Mouse (Mus musculus): ENCODE data around the gene Sash1. TPM values are rescaled to one million over a fixed set of nuclear protein-coding genes. Genes with fewer than 3 reads are reported as not detected.

The Sash1 gene
- polyA plus RNA-seq, 1 experiment from 2014 or later: 1.7 TPM

DNA sequence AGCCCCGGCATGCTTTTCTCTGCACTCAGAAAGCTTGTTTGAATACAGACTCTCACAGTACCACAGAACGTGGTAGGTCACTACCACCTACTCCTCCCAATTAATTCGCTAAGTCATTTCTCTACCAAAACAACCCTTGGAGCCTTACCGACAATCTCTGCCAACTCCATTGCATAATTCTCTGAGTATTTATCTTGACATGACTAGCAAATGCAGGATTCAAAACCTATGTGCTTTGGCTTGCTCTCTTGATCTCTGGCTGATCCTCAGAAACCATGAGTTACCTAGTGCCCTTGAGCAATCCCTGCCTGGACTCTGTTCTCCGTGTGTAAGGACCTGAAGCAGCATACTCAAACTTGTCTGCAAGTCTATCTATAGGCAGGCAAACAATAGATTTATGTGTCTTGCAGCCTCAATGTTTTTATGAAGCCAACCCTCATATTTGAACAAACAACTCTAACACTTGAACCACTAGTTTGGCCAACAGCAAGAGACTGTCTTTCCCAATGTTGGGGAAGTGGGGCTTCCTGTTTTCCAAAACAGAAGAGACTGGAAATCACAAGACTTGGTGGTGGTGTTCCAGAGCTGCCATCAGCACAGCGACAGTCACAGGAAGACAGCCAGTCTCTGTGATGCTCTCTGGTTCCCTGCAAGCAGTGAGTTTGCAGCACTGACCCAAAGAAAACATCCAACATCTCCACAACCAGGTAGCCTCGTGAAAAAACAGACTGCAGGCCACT is 12.1 kb downstream of the Sash1 start:
- WGBS: 73% methylated on average over 7 of the region's 7 CpGs
- no peak for DNase-seq (ENCODE audit: low spot score)

DNA sequence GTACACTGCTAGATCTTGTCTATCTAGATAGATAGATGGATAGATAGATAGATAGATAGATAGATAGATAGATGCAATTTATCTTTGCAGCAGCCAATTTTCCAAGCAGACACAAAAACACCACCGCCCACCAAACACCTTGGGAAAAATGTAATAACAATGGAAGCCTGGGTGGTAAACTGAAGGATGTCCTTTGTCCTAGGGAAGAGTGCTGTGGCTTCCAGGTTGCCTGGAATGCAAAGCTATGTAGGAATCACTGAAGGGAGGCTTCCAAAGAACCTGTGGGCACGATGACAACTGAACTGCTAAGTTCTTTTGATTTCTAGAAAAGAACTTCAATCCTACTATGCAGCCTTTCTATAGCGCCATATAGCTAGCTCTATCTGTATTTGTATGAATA is 13.1 kb downstream of the Sash1 start:
- no peak overlapping the region for H3K4me2 ChIP-seq
- no peak overlapping the region for H3K9ac ChIP-seq (ENCODE audit: low read depth, low read length)
- DNase-seq (ENCODE audit: low spot score): no peak
- ATAC-seq (replicated peaks; ENCODE audit: low FRiP score): no peak
- no peak overlapping the region for H3K27ac ChIP-seq (ENCODE audit: low read depth, low read length)
- H3K27me3 ChIP-seq (replicated peaks; ENCODE audit: control insufficient read depth, insufficient read depth, low read length): no peaks in the 10 kb centered on the region
- H3K4me1 ChIP-seq (replicated peaks; ENCODE audit: control insufficient read depth, insufficient read depth, low read length): no peaks in the 10 kb centered on the region
- WGBS: 88% methylated on average over 3 of the region's 3 CpGs
- H3K4me3 ChIP-seq (ENCODE audit: low read depth, low read length): no peak overlapping the region
- no peaks in the 10 kb centered on the region for H3K9me3 ChIP-seq (ENCODE audit: control insufficient read depth, low read length)
- H3K36me3 ChIP-seq (ENCODE audit: control insufficient read depth, insufficient read depth, low read length): no peaks in the 10 kb centered on the region

More for the DNA sequence above, 12.1 kb downstream of the Sash1 start:
- Histone ChIP-seq H3K9me3 (ENCODE audit: control insufficient read depth, low read length) (no peaks in the 10 kb centered on the region), H3K27ac (ENCODE audit: low read depth, low read length) (no peak overlapping the region), H3K4me2 (no peak overlapping the region), H3K36me3 (ENCODE audit: control insufficient read depth, insufficient read depth, low read length) (no peaks in the 10 kb centered on the region), H3K4me3 (ENCODE audit: low read depth, low read length) (no peak overlapping the region), H3K27me3 (replicated peaks; ENCODE audit: control insufficient read depth, insufficient read depth, low read length) (no peaks in the 10 kb centered on the region), H3K9ac (ENCODE audit: low read depth, low read length) (no peak overlapping the region), H3K4me1 (replicated peaks; ENCODE audit: control insufficient read depth, insufficient read depth, low read length) (no peaks in the 10 kb centered on the region)
- ATAC-seq (replicated peaks; ENCODE audit: low FRiP score): no peak

DNA sequence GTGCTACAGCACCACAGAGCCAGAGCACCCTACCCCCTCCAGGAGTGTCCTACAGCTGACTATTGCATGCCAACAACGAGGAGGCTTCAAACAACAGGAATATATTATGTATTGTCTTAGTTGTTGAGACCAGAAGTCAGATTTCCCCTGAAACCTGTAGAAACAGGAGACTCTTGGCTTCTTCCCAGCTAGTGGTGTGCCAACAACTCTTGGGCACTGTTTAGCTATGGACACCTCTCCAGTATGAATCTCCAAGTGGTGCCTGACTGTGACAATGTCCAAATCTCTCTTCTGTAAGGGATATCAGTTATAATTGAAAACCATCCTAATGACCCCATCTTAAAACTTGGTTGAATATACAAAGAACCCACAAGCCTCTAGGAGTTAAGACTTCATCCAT is 13.9 kb downstream of the Sash1 start:
- H3K27ac ChIP-seq (ENCODE audit: low read depth, low read length): no peak overlapping the region
- no peaks in the 10 kb centered on the region for H3K9me3 ChIP-seq (ENCODE audit: control insufficient read depth, low read length)
- H3K36me3 ChIP-seq (ENCODE audit: control insufficient read depth, insufficient read depth, low read length): no peaks in the 10 kb centered on the region
- H3K4me2 ChIP-seq: no peak overlapping the region
- ATAC-seq (replicated peaks; ENCODE audit: low FRiP score): no peak
- no peaks in the 10 kb centered on the region for H3K27me3 ChIP-seq (replicated peaks; ENCODE audit: control insufficient read depth, insufficient read depth, low read length)
- no peaks in the 10 kb centered on the region for H3K4me1 ChIP-seq (replicated peaks; ENCODE audit: control insufficient read depth, insufficient read depth, low read length)
- no peak overlapping the region for H3K4me3 ChIP-seq (ENCODE audit: low read depth, low read length)
- no peak overlapping the region for H3K9ac ChIP-seq (ENCODE audit: low read depth, low read length)
- WGBS: 88% methylated on average over 1 of the region's 1 CpGs
- no peak for DNase-seq (ENCODE audit: low spot score)

DNA sequence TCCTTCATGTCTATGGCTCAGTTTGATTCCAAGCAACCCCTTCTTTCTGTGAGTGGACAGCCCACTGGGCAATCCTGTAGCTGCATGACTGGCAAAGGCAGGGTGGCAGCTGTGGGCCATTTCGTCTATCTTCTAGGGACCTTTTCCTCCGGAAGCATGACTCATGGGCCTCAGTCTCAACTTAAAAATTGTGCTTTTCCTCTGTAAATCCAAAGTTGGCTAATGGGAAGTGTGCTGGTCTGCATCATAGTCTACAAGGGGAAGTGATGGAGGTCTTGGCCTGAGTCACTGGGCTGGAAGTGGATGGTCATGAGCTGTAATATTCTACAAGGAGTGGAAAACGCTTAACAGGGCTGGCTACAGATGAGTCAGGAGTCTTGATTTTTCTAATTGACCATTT is 15.5 kb downstream of the Sash1 start:
- DNase-seq (ENCODE audit: low spot score): no peak
- Histone ChIP-seq H3K27ac (ENCODE audit: low read depth, low read length) (no peak overlapping the region), H3K9ac (ENCODE audit: low read depth, low read length) (no peak overlapping the region), H3K36me3 (ENCODE audit: control insufficient read depth, insufficient read depth, low read length) (no peaks in the 10 kb centered on the region), H3K4me2 (no peak overlapping the region), H3K4me3 (ENCODE audit: low read depth, low read length) (no peak overlapping the region), H3K9me3 (ENCODE audit: control insufficient read depth, low read length) (no peaks in the 10 kb centered on the region), H3K27me3 (replicated peaks; ENCODE audit: control insufficient read depth, insufficient read depth, low read length) (no peaks in the 10 kb centered on the region), H3K4me1 (replicated peaks; ENCODE audit: control insufficient read depth, insufficient read depth, low read length) (no peaks in the 10 kb centered on the region)
- ATAC-seq (replicated peaks; ENCODE audit: low FRiP score): no peak
- WGBS: 49% methylated on average over 3 of the region's 3 CpGs

DNA sequence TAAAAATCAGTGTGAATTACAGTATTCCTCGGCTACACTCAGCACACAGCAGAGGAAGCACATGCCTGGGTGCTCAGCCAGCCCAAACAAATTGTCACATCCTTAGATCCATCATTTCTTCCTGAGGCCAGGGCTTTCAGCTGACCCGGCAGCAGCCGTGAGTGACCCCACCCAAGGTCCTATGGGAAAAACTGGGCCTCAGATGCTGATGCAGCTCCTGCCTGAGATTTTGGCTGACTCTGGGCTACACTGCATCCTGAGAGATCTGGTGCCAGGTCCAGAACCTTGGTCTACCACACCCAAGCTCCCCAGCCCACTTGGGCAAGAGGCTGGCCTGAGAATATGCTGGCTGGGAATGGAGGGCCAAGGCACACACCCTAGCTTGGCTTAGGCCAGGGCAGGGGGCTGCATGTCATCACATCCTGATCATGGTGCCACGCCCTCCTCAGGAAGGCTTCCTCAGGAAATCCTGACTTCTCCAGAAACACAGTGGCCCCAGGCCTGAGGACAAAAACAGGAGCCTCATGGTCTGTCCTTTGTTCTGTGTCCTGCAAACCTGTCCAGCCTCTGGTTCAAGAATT is 19.7 kb downstream of the Sash1 start:
- H3K9ac ChIP-seq (ENCODE audit: low read depth, low read length): no peak overlapping the region
- H3K27ac ChIP-seq (ENCODE audit: low read depth, low read length): no peak overlapping the region
- WGBS: 60% methylated on average over 4 of the region's 4 CpGs

DNA sequence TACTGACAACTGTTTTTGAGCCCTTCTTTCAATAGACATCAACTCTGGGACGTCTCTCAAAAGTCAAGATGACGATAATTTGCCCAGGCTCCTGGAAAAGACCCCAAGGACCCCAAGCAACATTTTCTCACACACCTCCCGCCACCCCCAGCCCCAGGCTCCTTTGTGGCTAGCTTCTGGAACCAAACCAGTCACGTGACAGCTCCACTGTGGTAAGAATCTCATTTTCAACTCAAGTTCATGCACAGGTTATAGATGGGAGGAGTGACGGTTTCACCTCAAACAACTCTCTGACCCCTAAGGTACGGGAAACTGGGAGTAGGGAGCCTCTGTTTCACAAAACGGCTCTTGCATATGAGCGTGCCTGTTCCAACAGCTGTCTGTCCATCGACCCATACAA is 25.2 kb downstream of the Sash1 start:
- Histone ChIP-seq H3K36me3 (ENCODE audit: control insufficient read depth, insufficient read depth, low read length) (no peaks in the 10 kb centered on the region), H3K4me3 (ENCODE audit: low read depth, low read length) (no peak overlapping the region), H3K27me3 (replicated peaks; ENCODE audit: control insufficient read depth, insufficient read depth, low read length) (no peaks in the 10 kb centered on the region), H3K27ac (ENCODE audit: low read depth, low read length) (no peak overlapping the region), H3K9ac (ENCODE audit: low read depth, low read length) (no peak overlapping the region), H3K9me3 (ENCODE audit: control insufficient read depth, low read length) (no peaks in the 10 kb centered on the region), H3K4me2 (no peak overlapping the region), H3K4me1 (replicated peaks; ENCODE audit: control insufficient read depth, insufficient read depth, low read length) (no peaks in the 10 kb centered on the region)
- DNase-seq (ENCODE audit: low spot score) (no peak), ATAC-seq (replicated peaks; ENCODE audit: low FRiP score) (no peak)
- 78% methylated on average over 9 of the region's 9 CpGs for whole genome bisulfite sequencing

More for the DNA sequence above, 19.7 kb downstream of the Sash1 start:
- H3K9me3 ChIP-seq (ENCODE audit: control insufficient read depth, low read length): no peaks in the 10 kb centered on the region
- no peaks in the 10 kb centered on the region for H3K4me1 ChIP-seq (replicated peaks; ENCODE audit: control insufficient read depth, insufficient read depth, low read length)
- no peaks in the 10 kb centered on the region for H3K36me3 ChIP-seq (ENCODE audit: control insufficient read depth, insufficient read depth, low read length)
- no peak overlapping the region for H3K4me3 ChIP-seq (ENCODE audit: low read depth, low read length)
- no peaks in the 10 kb centered on the region for H3K27me3 ChIP-seq (replicated peaks; ENCODE audit: control insufficient read depth, insufficient read depth, low read length)
- no peak overlapping the region for H3K4me2 ChIP-seq
- ATAC-seq (replicated peaks; ENCODE audit: low FRiP score): peak; percentile 57
- DNase-seq (ENCODE audit: low spot score): no peak

DNA sequence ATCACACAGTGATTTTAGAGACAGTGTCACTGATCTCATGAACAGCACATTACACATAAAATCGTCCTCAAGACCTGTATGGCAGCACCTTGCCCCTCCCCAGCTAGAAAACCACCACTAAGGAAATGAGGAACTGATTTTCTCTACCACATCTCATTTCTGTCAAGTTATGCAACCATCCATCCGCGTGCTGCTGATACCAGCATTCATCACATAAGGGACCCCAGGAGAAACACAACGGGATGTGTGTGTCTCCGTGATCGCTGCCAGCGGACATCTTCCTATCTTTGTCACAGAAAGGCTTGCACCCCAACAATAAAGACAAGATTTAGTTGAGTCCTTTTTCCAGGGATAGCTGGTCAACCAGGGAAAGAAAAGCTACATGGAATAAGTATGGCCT is 27.2 kb downstream of the Sash1 start:
- WGBS: 73% methylated on average over 7 of the region's 7 CpGs
- no peak overlapping the region for H3K4me2 ChIP-seq
- ATAC-seq (replicated peaks; ENCODE audit: low FRiP score): no peak

DNA sequence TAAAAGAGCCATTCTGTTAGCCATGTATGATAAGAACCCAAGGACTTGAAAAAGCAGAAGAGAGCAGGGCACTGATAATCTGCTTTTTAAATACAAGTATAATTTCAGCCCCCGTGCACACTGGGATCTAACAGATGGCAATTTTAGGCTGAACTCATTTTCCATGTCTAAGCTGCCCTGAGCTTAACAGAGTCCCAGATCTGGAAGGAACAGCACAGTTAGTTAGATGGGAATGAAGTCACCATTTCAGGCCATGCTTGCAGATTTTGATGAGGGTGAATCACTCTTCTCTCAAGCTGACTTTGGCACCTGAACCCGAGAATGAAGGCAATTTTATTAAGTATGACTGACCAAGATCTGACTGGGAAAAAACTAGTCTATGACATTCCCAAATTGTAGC is 28.9 kb downstream of the Sash1 start:
- Histone ChIP-seq H3K27me3 (replicated peaks; ENCODE audit: control insufficient read depth, insufficient read depth, low read length) (no peaks in the 10 kb centered on the region), H3K9ac (ENCODE audit: low read depth, low read length) (no peak overlapping the region), H3K4me3 (ENCODE audit: low read depth, low read length) (no peak overlapping the region), H3K4me2 (no peak overlapping the region), H3K36me3 (ENCODE audit: control insufficient read depth, insufficient read depth, low read length) (no peaks in the 10 kb centered on the region), H3K9me3 (ENCODE audit: control insufficient read depth, low read length) (no peaks in the 10 kb centered on the region), H3K27ac (ENCODE audit: low read depth, low read length) (no peak overlapping the region), H3K4me1 (replicated peaks; ENCODE audit: control insufficient read depth, insufficient read depth, low read length) (0 out of 2 replicates have a peak, but pooled peaks cover 2% of the 10 kb centered on the region)
- no peak for ATAC-seq (replicated peaks; ENCODE audit: low FRiP score)
- WGBS: 65% methylated on average over 2 of the region's 2 CpGs
- DNase-seq (ENCODE audit: low spot score): no peak

More for the DNA sequence above, 27.2 kb downstream of the Sash1 start:
- no peaks in the 10 kb centered on the region for H3K27me3 ChIP-seq (replicated peaks; ENCODE audit: control insufficient read depth, insufficient read depth, low read length)
- no peak overlapping the region for H3K4me3 ChIP-seq (ENCODE audit: low read depth, low read length)
- H3K4me1 ChIP-seq (replicated peaks; ENCODE audit: control insufficient read depth, insufficient read depth, low read length): 0 out of 2 replicates have a peak, but pooled peaks cover 2% of the 10 kb centered on the region
- no peak overlapping the region for H3K27ac ChIP-seq (ENCODE audit: low read depth, low read length)
- H3K9ac ChIP-seq (ENCODE audit: low read depth, low read length): no peak overlapping the region
- DNase-seq (ENCODE audit: low spot score): no peak
- no peaks in the 10 kb centered on the region for H3K36me3 ChIP-seq (ENCODE audit: control insufficient read depth, insufficient read depth, low read length)
- H3K9me3 ChIP-seq (ENCODE audit: control insufficient read depth, low read length): no peaks in the 10 kb centered on the region

DNA sequence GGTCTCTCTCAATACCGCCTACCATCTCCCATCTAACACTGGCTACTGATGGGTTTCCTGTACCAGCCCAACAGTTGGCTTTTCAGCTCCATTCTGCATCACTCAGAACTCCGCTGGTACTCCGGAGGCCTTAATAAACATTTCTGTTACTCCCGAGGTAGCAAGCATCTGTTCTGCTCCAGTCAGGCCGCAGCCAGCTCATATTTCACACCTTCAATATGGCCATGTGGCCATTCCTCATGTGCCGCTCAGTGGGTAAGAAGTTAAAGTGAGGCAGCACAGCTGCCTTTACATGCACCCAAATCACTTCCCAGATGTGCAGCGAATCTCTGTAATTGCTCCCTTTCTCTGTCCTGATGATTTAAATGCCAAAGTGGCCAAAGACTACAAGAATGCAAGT is 32.5 kb downstream of the Sash1 start:
- Histone ChIP-seq H3K4me2 (no peak overlapping the region), H3K9ac (ENCODE audit: low read depth, low read length) (no peak overlapping the region), H3K27me3 (replicated peaks; ENCODE audit: control insufficient read depth, insufficient read depth, low read length) (no peaks in the 10 kb centered on the region), H3K36me3 (ENCODE audit: control insufficient read depth, insufficient read depth, low read length) (no peaks in the 10 kb centered on the region), H3K4me3 (ENCODE audit: low read depth, low read length) (no peak overlapping the region), H3K9me3 (ENCODE audit: control insufficient read depth, low read length) (no peaks in the 10 kb centered on the region), H3K27ac (ENCODE audit: low read depth, low read length) (no peak overlapping the region), H3K4me1 (replicated peaks; ENCODE audit: control insufficient read depth, insufficient read depth, low read length) (0 out of 2 replicates have a peak, but pooled peaks cover 2% of the 10 kb centered on the region)
- DNase-seq (ENCODE audit: low spot score): no peak
- 71% methylated on average over 7 of the region's 7 CpGs for WGBS
- ATAC-seq (replicated peaks; ENCODE audit: low FRiP score): no peak

Measured in liver, embryonic 11.5 days (tissue).